Mouse (Mus musculus) megakaryocyte, embryonic 14.5 days (primary cell): ENCODE measurements around the gene Cnpy1. TPM values are rescaled to one million over a fixed set of nuclear protein-coding genes. Genes with fewer than 3 reads are reported as not detected.

Experiments
- H3K27me3 ChIP-seq: replicated peaks from 2 replicates; pipeline ENCODE3; 2012; ENCODE audit warnings: inconsistent platforms
- H3K36me3 ChIP-seq: replicated peaks from 2 replicates; pipeline ENCODE3; 2012; ENCODE audit warnings: low read length, inconsistent platforms, mixed read lengths
- H3K4me1 ChIP-seq: 2 replicates; pipeline ENCODE4 v1.6.1; 2012; ENCODE audit warnings: inconsistent platforms
- H3K4me3 ChIP-seq: replicated peaks from 2 replicates; pipeline ENCODE3; 2012; ENCODE audit warnings: moderate library complexity, mild to moderate bottlenecking, inconsistent platforms
- H3K9me3 ChIP-seq: 2 replicates; pipeline ENCODE4 v1.6.1; 2012; ENCODE audit warnings: inconsistent platforms
- FLI1 ChIP-seq: IDR thresholded peaks from 2 replicates; pipeline ENCODE4 v1.6.1; 2012; ENCODE audit warnings: low read length, inconsistent platforms, mixed read lengths
- GATA1 ChIP-seq: IDR thresholded peaks from 3 replicates; pipeline ENCODE4 v1.6.1; 2012; ENCODE audit warnings: mixed read lengths, low read length, inconsistent platforms, borderline replicate concordance
- polyA plus RNA-seq: library from polyadenylated mRNA; stranded (reverse); fragments of >175 nt; gene quantifications from 2 replicates; pipeline ENCODE4 v1.2.3, GENCODE M21; 2012; ENCODE audit warnings: low replicate concordance; ENCODE audit not compliant: insufficient read depth

The Cnpy1 gene
- polyA plus RNA-seq, 1 experiment = not detected

- Histone ChIP-seq H3K27me3 (peaks cover 91% of the 10 kb centered on the region), H3K4me1 (peaks cover 28% of the 10 kb centered on the region), H3K36me3 (no peaks in the 10 kb centered on the region), H3K4me3 (peak overlapping the region; percentile 42), H3K9me3 (0 out of 2 replicates have a peak, but pooled peaks cover 6% of the 10 kb centered on the region)
- no peak for TF ChIP-seq FLI1
- no peak for TF ChIP-seq GATA1
These were observed 86.5 kb downstream of the Cnpy1 start for GRCm38 (mm10) chr5:28159072-28159458.

- no peaks in the 10 kb centered on the region for H3K36me3 ChIP-seq
- no peak overlapping the region for H3K4me3 ChIP-seq
- TF ChIP-seq FLI1 (no peak), GATA1 (no peak)
- H3K4me1 ChIP-seq = peaks cover 28% of the 10 kb centered on the region
- H3K9me3 ChIP-seq = 0 out of 2 replicates have a peak, but pooled peaks cover 6% of the 10 kb centered on the region
- H3K27me3 ChIP-seq = peaks cover 91% of the 10 kb centered on the region
These were observed 87.1 kb downstream of the Cnpy1 start for GRCm38 (mm10) chr5:28158308-28159071.

- Histone ChIP-seq H3K4me1 (peaks cover 28% of the 10 kb centered on the region), H3K4me3 (no peak overlapping the region), H3K36me3 (no peaks in the 10 kb centered on the region), H3K9me3 (0 out of 2 replicates have a peak, but pooled peaks cover 6% of the 10 kb centered on the region), H3K27me3 (peaks cover 92% of the 10 kb centered on the region)
- TF ChIP-seq GATA1 = no peak
- no peak for TF ChIP-seq FLI1
These were observed 87.8 kb downstream of the Cnpy1 start for GRCm38 (mm10) chr5:28157781-28158180.

GRCm38 (mm10) chr5:28157044-28157730 lies 88.4 kb downstream of the Cnpy1 start:
- Histone ChIP-seq H3K4me3 (no peak overlapping the region), H3K4me1 (peaks cover 26% of the 10 kb centered on the region), H3K36me3 (no peaks in the 10 kb centered on the region), H3K9me3 (0 out of 2 replicates have a peak, but pooled peaks cover 6% of the 10 kb centered on the region), H3K27me3 (peaks cover 93% of the 10 kb centered on the region)
- no peak for TF ChIP-seq GATA1
- TF ChIP-seq FLI1 = no peak

Other genes starting within 250 kb of the Cnpy1 start
- 25.6 and 34.0 TPM in 2 replicates for gene Insig1, start 174.4 kb downstream of the Cnpy1 start, polyA plus RNA-seq
- gene En2, start 80.1 kb downstream of the Cnpy1 start, polyA plus RNA-seq = 0.47 TPM in 1 of 2 replicates, not detected in the other
- gene Rbm33, start 71.3 kb upstream of the Cnpy1 start, polyA plus RNA-seq = 8.5 and 9.5 TPM in 2 replicates
- gene Shh, start 221.4 kb upstream of the Cnpy1 start, polyA plus RNA-seq = not detected in 2 replicates